Mouse (Mus musculus) liver, embryonic 11.5 days (tissue): ENCODE data around the gene 6030408B16Rik. TPM values are rescaled to one million over a fixed set of nuclear protein-coding genes. Genes with fewer than 3 reads are reported as not detected.

ENCODE experiments used
- ATAC-seq: fragments of 200-750 bp; cut with Nextera tagmentation; replicated peaks from 2 replicates; pipeline ENCODE4 v1.8.0; 2017; ENCODE audit warnings: moderate number of reproducible peaks, mild to moderate bottlenecking, moderate TSS enrichment, moderate library complexity; ENCODE audit not compliant: low FRiP score
- DNase-seq: peaks from one replicate; pipeline ENCODE4 v3.0.0-alpha.2; 2017; ENCODE audit warnings: low spot score
- H3K27ac ChIP-seq: fragments of 300-500 bp; sonication (generic); 2 replicates; pipeline ENCODE4 v1.5.1; 2014; ENCODE audit warnings: mild to moderate bottlenecking, low read depth, low read length, control low read depth
- H3K27me3 ChIP-seq: fragments of 300-500 bp; sonication (generic); replicated peaks from 2 replicates; pipeline ENCODE4 v1.6.1; 2014; ENCODE audit warnings: low read length, mixed read lengths; ENCODE audit not compliant: control insufficient read depth, insufficient read depth
- H3K36me3 ChIP-seq: fragments of 300-500 bp; sonication (generic); 2 replicates; pipeline ENCODE4 v1.6.1; 2014; ENCODE audit warnings: mild to moderate bottlenecking, low read length, moderate library complexity, mixed read lengths; ENCODE audit not compliant: control insufficient read depth, insufficient read depth
- H3K4me1 ChIP-seq: fragments of 300-500 bp; sonication (generic); replicated peaks from 2 replicates; pipeline ENCODE4 v1.6.1; 2014; ENCODE audit warnings: low read length, mixed read lengths; ENCODE audit not compliant: control insufficient read depth, insufficient read depth
- H3K4me2 ChIP-seq: fragments of 300-500 bp; sonication (generic); 2 replicates; pipeline ENCODE4 v1.6.1; 2014; ENCODE audit warnings: mild to moderate bottlenecking, control low read depth, moderate library complexity
- H3K4me3 ChIP-seq: fragments of 300-500 bp; sonication (generic); 2 replicates; pipeline ENCODE4 v1.5.1; 2014; ENCODE audit warnings: low read depth, low read length, control low read depth
- H3K9ac ChIP-seq: fragments of 300-500 bp; sonication (generic); 2 replicates; pipeline ENCODE4 v1.6.1; 2014; ENCODE audit warnings: low read depth, low read length, control low read depth
- H3K9me3 ChIP-seq: fragments of 300-500 bp; sonication (generic); 2 replicates; pipeline ENCODE4 v1.6.1; 2016; ENCODE audit warnings: low read length, inconsistent platforms, mixed read lengths; ENCODE audit not compliant: control insufficient read depth
- WGBS: fragments of 180-500 bp; shearing (Covaris S2); extraction: QIAGEN DNeasy Blood & Tissue Kit; methylation state at CpG from one replicate; pipeline ENCODE4 v1.1.7; 2014; 5-methylcytosine and 5-hydroxymethylcytosine counted together
- polyA plus RNA-seq: library from polyadenylated mRNA; unstranded; fragments of >200 nt; fragmentation: Nextera tagmentation; extraction: Ambion mirVana; gene quantifications from 2 replicates; pipeline ENCODE4 v1.2.1, GENCODE M21; 2014

The 6030408B16Rik gene
- polyA plus RNA-seq, 1 experiment from 2014 or later = 0.58 TPM

GRCm38 (mm10) chr15:101277351-101277899, 15.6 kb upstream of the 6030408B16Rik start:
- WGBS = 73% methylated on average over 11 of the region's 11 CpGs
- no peak overlapping the region for H3K9ac ChIP-seq
- ATAC-seq (no peak), DNase-seq (no peak)
- no peaks in the 10 kb centered on the region for H3K9me3 ChIP-seq
- no peak overlapping the region for H3K27ac ChIP-seq
- no peak overlapping the region for H3K4me3 ChIP-seq
- H3K27me3 ChIP-seq = no peaks in the 10 kb centered on the region
- peaks cover 2% of the 10 kb centered on the region; the same call in 1 of the 2 replicates for H3K36me3 ChIP-seq
- no peak overlapping the region for H3K4me2 ChIP-seq
- no peaks in the 10 kb centered on the region; the same call in 1 of the 2 replicates for H3K4me1 ChIP-seq

GRCm38 (mm10) chr15:101278589-101278988, 14.4 kb upstream of the 6030408B16Rik start:
- Histone ChIP-seq H3K9ac (no peak overlapping the region; the same call in 1 of the 2 replicates), H3K4me1 (no peaks in the 10 kb centered on the region; the same call in 1 of the 2 replicates), H3K9me3 (no peaks in the 10 kb centered on the region), H3K4me3 (no peak overlapping the region), H3K36me3 (no peaks in the 10 kb centered on the region), H3K27ac (no peak overlapping the region), H3K27me3 (no peaks in the 10 kb centered on the region), H3K4me2 (no peak overlapping the region)
- ATAC-seq (no peak), DNase-seq (no peak)
- 47% methylated on average over 5 of the region's 5 CpGs for WGBS

GRCm38 (mm10) chr15:101279430-101279999, 13.5 kb upstream of the 6030408B16Rik start:
- H3K9ac ChIP-seq = no peak overlapping the region
- H3K36me3 ChIP-seq = no peaks in the 10 kb centered on the region
- no peak overlapping the region for H3K4me3 ChIP-seq
- H3K27me3 ChIP-seq = no peaks in the 10 kb centered on the region
- H3K4me2 ChIP-seq = no peak overlapping the region
- DNase-seq (no peak), ATAC-seq (no peak)
- H3K9me3 ChIP-seq = no peaks in the 10 kb centered on the region
- no peak overlapping the region for H3K27ac ChIP-seq
- 68% methylated on average over 12 of the region's 12 CpGs for WGBS
- H3K4me1 ChIP-seq = no peaks in the 10 kb centered on the region

- DNase-seq (no peak), ATAC-seq (no peak)
- WGBS = 60% methylated on average over 5 of the region's 5 CpGs
- no peak overlapping the region for H3K27ac ChIP-seq
- no peaks in the 10 kb centered on the region for H3K27me3 ChIP-seq
- no peaks in the 10 kb centered on the region for H3K9me3 ChIP-seq
- no peak overlapping the region for H3K4me2 ChIP-seq
- H3K36me3 ChIP-seq = peaks cover 2% of the 10 kb centered on the region; the same call in 1 of the 2 replicates
- H3K9ac ChIP-seq = no peak overlapping the region
- no peak overlapping the region for H3K4me3 ChIP-seq
- peaks cover 10% of the 10 kb centered on the region for H3K4me1 ChIP-seq
Measured at GRCm38 (mm10) chr15:101282471-101282870, 10.5 kb upstream of the 6030408B16Rik start.

- no peak; the same call in 1 of the 2 replicates for ATAC-seq
- Histone ChIP-seq H3K4me3 (peak overlapping the region; percentile 70), H3K27me3 (no peaks in the 10 kb centered on the region), H3K36me3 (peaks cover 5% of the 10 kb centered on the region; the same call in 1 of the 2 replicates), H3K4me2 (peak overlapping the region; percentile 98), H3K9ac (peak overlapping the region; percentile 68), H3K9me3 (no peaks in the 10 kb centered on the region), H3K27ac (no peak overlapping the region; the same call in 1 of the 2 replicates), H3K4me1 (peaks cover 10% of the 10 kb centered on the region)
- 2% methylated on average over 26 of the region's 26 CpGs for WGBS
- no peak for DNase-seq
Measured at GRCm38 (mm10) chr15:101283183-101283910, 9.7 kb upstream of the 6030408B16Rik start.

- Histone ChIP-seq H3K9me3 (no peaks in the 10 kb centered on the region), H3K36me3 (peaks cover 5% of the 10 kb centered on the region; the same call in 1 of the 2 replicates), H3K9ac (peak within 1 kb of the TSS; percentile 70), H3K27ac (peak within 1 kb of the TSS; percentile 54; the same call in 1 of the 2 replicates), H3K4me1 (peaks cover 10% of the 10 kb centered on the region), H3K27me3 (no peaks in the 10 kb centered on the region), H3K4me2 (peak within 1 kb of the TSS; percentile 98), H3K4me3 (peak within 1 kb of the TSS; percentile 70)
- peak; percentile 95 for ATAC-seq
- WGBS = 0% methylated on average over 61 of the region's 61 CpGs
- peak; percentile 93 for DNase-seq
Measured at GRCm38 (mm10) chr15:101283911-101284750, 8.9 kb upstream of the 6030408B16Rik start, which contains the start of gene Atg101. TSS of gene Atg101 (plus strand) at chr15:101284272.

- ATAC-seq = no peak
- no peak overlapping the region for H3K4me2 ChIP-seq
- H3K27me3 ChIP-seq = no peaks in the 10 kb centered on the region
- H3K4me3 ChIP-seq = no peak overlapping the region
- H3K36me3 ChIP-seq = peaks cover 14% of the 10 kb centered on the region; the same call in 1 of the 2 replicates
- DNase-seq = no peak
- WGBS = 72% methylated on average over 9 of the region's 9 CpGs
- H3K27ac ChIP-seq = no peak overlapping the region
- H3K4me1 ChIP-seq = peaks cover 10% of the 10 kb centered on the region
- H3K9ac ChIP-seq = no peak overlapping the region
- H3K9me3 ChIP-seq = no peaks in the 10 kb centered on the region
Measured at GRCm38 (mm10) chr15:101286129-101286770, 6.8 kb upstream of the 6030408B16Rik start.

- no peak overlapping the region for H3K9ac ChIP-seq
Measured at GRCm38 (mm10) chr15:101287361-101287760, 5.7 kb upstream of the 6030408B16Rik start.

More at GRCm38 (mm10) chr15:101287361-101287760, 5.7 kb upstream of the 6030408B16Rik start:
- Histone ChIP-seq H3K4me3 (no peak overlapping the region), H3K27me3 (no peaks in the 10 kb centered on the region), H3K4me1 (peaks cover 10% of the 10 kb centered on the region), H3K36me3 (peaks cover 14% of the 10 kb centered on the region; the same call in 1 of the 2 replicates), H3K9me3 (no peaks in the 10 kb centered on the region), H3K4me2 (no peak overlapping the region), H3K27ac (no peak overlapping the region)
- ATAC-seq (no peak), DNase-seq (no peak)
- WGBS = 92% methylated on average over 6 of the region's 6 CpGs
